Mouse (Mus musculus) heart, postnatal 0 days (tissue): Measurements from ENCODE around the gene Colq.

Source experiments
- CTCF ChIP-seq: IDR thresholded peaks from 2 replicates; pipeline ENCODE4 v1.5.1; 2016; ENCODE audit warnings: antibody characterized with exemption, control low read depth, low read depth
- EP300 ChIP-seq: IDR thresholded peaks from 2 replicates; pipeline ENCODE4 v1.6.1; 2016; ENCODE audit warnings: antibody characterized with exemption, low read depth

GRCm38 (mm10) chr14:31611986-31612385 is 20.8 kb upstream of the Colq start:
- TF ChIP-seq CTCF: no peak
- TF ChIP-seq EP300: no peak
